Mouse (Mus musculus) cortical plate, adult 2 months (tissue): ENCODE results near the gene Klc3. TPM values are rescaled to one million over a fixed set of nuclear protein-coding genes. Genes with fewer than 3 reads are reported as not detected.

Source experiments
- H3K27ac ChIP-seq: fragments of 200-500 bp; 2 replicates; pipeline ENCODE4 v1.5.1; 2012; ENCODE audit warnings: low read length, control low read depth, inconsistent platforms; ENCODE audit not compliant: insufficient read depth
- H3K4me1 ChIP-seq: fragments of 200-500 bp; 2 replicates; pipeline ENCODE4 v1.6.1; 2011; ENCODE audit warnings: low read length; ENCODE audit not compliant: control insufficient read depth, insufficient read depth
- H3K4me3 ChIP-seq: fragments of 200-500 bp; 2 replicates; pipeline ENCODE4 v1.5.1; 2011; ENCODE audit warnings: mild to moderate bottlenecking, low read length, control low read depth; ENCODE audit not compliant: insufficient read depth
- CTCF ChIP-seq: fragments of 200-500 bp; IDR thresholded peaks from 2 replicates; pipeline ENCODE4 v1.5.1; 2011; ENCODE audit warnings: mild to moderate bottlenecking, control low read depth, low read length; ENCODE audit not compliant: insufficient read depth; ENCODE audit errors: extremely low read depth
- POLR2A ChIP-seq: fragments of 200-500 bp; IDR thresholded peaks from 2 replicates; pipeline ENCODE4 v1.6.1; 2011; ENCODE audit warnings: mild to moderate bottlenecking, low read length, control low read depth; ENCODE audit not compliant: insufficient read depth; ENCODE audit errors: extremely low read depth
- polyA plus RNA-seq: library from polyadenylated mRNA; depleted of rRNA; stranded (reverse); fragments of >200 nt; gene quantifications from 2 replicates; pipeline ENCODE4 v1.2.3, GENCODE M21; 2012

Klc3 gene
- polyA plus RNA-seq, 1 experiment = 3.0 TPM

- Histone ChIP-seq H3K4me3 (no peak overlapping the region), H3K27ac (peak overlapping the region; percentile 72; the same call in 1 of the 2 replicates), H3K4me1 (no peaks in the 10 kb centered on the region)
- TF ChIP-seq CTCF = no peak
- TF ChIP-seq POLR2A = no peak
Observed at GRCm38 (mm10) chr7:19388699-19389413, 15.0 kb downstream of the Klc3 start.

DNA sequence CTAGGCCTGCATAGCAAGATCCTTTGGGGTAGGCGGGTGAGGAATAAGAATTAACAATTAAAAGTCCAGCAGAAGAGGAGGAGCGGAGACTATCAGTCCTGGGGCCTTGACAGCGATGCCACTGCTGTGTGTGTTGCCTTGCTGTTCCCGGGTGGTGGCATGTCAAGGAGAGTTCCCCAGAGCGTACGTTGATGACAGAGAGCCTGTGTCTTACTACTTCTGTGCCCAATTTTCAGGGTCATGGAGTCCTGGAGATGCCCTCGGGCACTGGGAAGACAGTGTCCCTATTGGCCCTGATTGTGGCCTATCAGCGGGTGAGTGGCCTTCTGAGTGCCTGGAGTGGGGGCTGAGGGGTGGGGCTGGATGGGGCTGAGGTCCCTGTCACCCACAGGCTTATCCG lies 20.2 kb downstream of the Klc3 start:
- Histone ChIP-seq H3K4me1 (peaks cover 4% of the 10 kb centered on the region), H3K4me3 (no peak overlapping the region), H3K27ac (no peak overlapping the region)
- TF ChIP-seq CTCF = no peak
- TF ChIP-seq POLR2A = no peak

- H3K27ac ChIP-seq = no peak overlapping the region
Observed at GRCm38 (mm10) chr7:19382166-19382541, 21.8 kb downstream of the Klc3 start.

GRCm38 (mm10) chr7:19381377-19382165 lies 22.3 kb downstream of the Klc3 start, which contains the start of gene Ercc2:
Gene Ercc2 (plus strand): TSS chr7:19382010.
- peaks cover 4% of the 10 kb centered on the region for H3K4me1 ChIP-seq
- H3K27ac ChIP-seq = no peak within 1 kb of the TSS
- TF ChIP-seq POLR2A = peak; percentile 57; the same call in 1 of the 2 replicates
- no peak for TF ChIP-seq CTCF
- peak within 1 kb of the TSS; percentile 94 for H3K4me3 ChIP-seq

More at GRCm38 (mm10) chr7:19382166-19382541, 21.8 kb downstream of the Klc3 start:
- no peak for TF ChIP-seq CTCF
- 0 out of 2 replicates have a peak, but pooled peaks have one; percentile 4 for TF ChIP-seq POLR2A
- Histone ChIP-seq H3K4me1 (peaks cover 4% of the 10 kb centered on the region), H3K4me3 (peak overlapping the region; percentile 94)

- no peaks in the 10 kb centered on the region for H3K4me1 ChIP-seq
- TF ChIP-seq POLR2A (no peak), CTCF (no peak)
- H3K27ac ChIP-seq = no peak overlapping the region
- H3K4me3 ChIP-seq = no peak overlapping the region
Observed at GRCm38 (mm10) chr7:19378049-19378448, 25.9 kb downstream of the Klc3 start.

GRCm38 (mm10) chr7:19376019-19376418 lies 27.9 kb downstream of the Klc3 start:
- no peak overlapping the region for H3K4me3 ChIP-seq
- H3K4me1 ChIP-seq = no peaks in the 10 kb centered on the region
- TF ChIP-seq CTCF (no peak), POLR2A (no peak)
- H3K27ac ChIP-seq = no peak overlapping the region

GRCm38 (mm10) chr7:19375368-19375767 lies 28.5 kb downstream of the Klc3 start:
- TF ChIP-seq POLR2A (no peak), CTCF (no peak)
- H3K4me1 ChIP-seq = no peaks in the 10 kb centered on the region
- no peak overlapping the region for H3K27ac ChIP-seq
- H3K4me3 ChIP-seq = no peak overlapping the region

- TF ChIP-seq POLR2A (no peak), CTCF (no peak)
- no peak overlapping the region for H3K4me3 ChIP-seq
- no peaks in the 10 kb centered on the region for H3K4me1 ChIP-seq
- no peak overlapping the region for H3K27ac ChIP-seq
Observed at GRCm38 (mm10) chr7:19373367-19373766, 30.5 kb downstream of the Klc3 start.

- Histone ChIP-seq H3K4me3 (peak overlapping the region; percentile 39), H3K27ac (no peak overlapping the region), H3K4me1 (no peaks in the 10 kb centered on the region)
- peak; percentile 38; the same call in 1 of the 2 replicates for TF ChIP-seq POLR2A
- TF ChIP-seq CTCF = peak; percentile 65
Observed at GRCm38 (mm10) chr7:19369823-19370425, 34.0 kb downstream of the Klc3 start.
